9 mouse cellular contexts compared by ENCODE assay signal in the genomic region with DNA sequence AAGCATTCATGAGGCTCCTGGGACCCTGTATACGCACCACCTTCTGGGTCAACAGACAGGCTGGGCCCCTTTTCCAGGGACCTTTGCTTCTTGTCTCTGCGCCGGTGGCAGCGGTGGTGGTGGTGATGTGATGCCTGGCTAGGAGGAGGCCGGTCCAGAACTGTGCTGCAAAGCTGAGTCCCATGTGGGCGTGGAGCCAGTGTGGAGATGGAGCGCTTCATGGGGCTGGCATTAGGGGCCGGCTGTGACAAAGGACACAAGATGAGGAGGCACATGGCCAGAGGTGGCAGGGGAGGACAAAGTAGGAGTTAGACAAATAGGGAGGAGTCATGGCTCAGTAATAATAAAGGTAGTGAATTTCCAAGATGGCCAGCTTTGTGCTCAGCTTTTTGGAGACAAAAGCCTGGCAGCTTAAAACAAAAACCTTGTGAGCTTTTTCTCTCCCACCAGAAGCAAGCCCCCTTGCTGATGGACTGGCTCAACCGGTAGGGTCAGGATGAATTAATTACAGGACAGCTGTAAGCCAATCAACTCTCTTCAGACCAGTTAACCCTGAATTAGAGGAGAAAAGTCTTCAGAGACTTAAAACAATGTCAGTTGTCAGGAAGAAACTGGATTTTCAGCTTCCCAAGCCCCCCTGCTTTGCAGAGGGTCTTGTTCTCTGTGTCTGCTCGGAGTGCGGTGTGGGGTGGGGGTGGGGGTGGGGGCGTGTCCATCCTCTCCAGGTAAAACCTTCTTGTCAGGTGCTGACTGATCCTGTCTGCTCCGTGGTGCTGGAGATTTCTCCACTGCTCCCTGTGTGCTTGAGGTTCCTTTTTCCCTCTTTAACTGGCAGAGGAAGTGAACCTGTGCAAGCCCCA.
DNase-seq lines count a peak whose midpoint lies in the region; ATAC-seq and TF ChIP-seq lines count a peak whose summit lies in the region.
"Had no signal": no experiment of that assay in that cellular context is flagged by ENCODE, and none has a peak within 500 bp of the region (broad histone marks: within the 10 kb centered on the region; RNA-seq: fewer than 3 reads in every experiment).

No protein-coding gene starts in this region.

- H3K4me2 ChIP-seq in lung, postnatal 0 days (replicated peaks; ENCODE audit: low read depth, low read length) = 0 out of 2 replicates have a peak overlapping the region, but pooled peaks have one; percentile 11
- no peak overlapping the region for H3K4me2 ChIP-seq in hindbrain, embryonic 16.5 days (ENCODE audit: low read length)
- H3K4me2 ChIP-seq in neural tube, embryonic 14.5 days (ENCODE audit: low read depth, low read length) = no peak overlapping the region

- no peaks in the 10 kb centered on the region for H3K27me3 ChIP-seq in lung, postnatal 0 days (replicated peaks; ENCODE audit: insufficient read depth, low read length)
- H3K27me3 ChIP-seq in hindbrain, embryonic 16.5 days (replicated peaks; ENCODE audit: control insufficient read depth, insufficient read depth, low read length) = no peaks in the 10 kb centered on the region
- H3K27me3 ChIP-seq in neural tube, embryonic 14.5 days (ENCODE audit: control insufficient read depth, insufficient read depth, low read length) = no peaks in the 10 kb centered on the region

- no peak overlapping the region for H3K4me3 ChIP-seq in lung, postnatal 0 days (ENCODE audit: low read depth, low read length)
- no peak overlapping the region for H3K4me3 ChIP-seq in hindbrain, embryonic 16.5 days (ENCODE audit: low read length)
- no peak overlapping the region for H3K4me3 ChIP-seq in neural tube, embryonic 14.5 days (ENCODE audit: low read depth, low read length)

- H3K4me1 ChIP-seq in lung, postnatal 0 days (ENCODE audit: insufficient read depth, low read depth, low read length) = no peaks in the 10 kb centered on the region
- H3K4me1 ChIP-seq in hindbrain, embryonic 16.5 days (ENCODE audit: control insufficient read depth, insufficient read depth, low read depth, low read length) = no peaks in the 10 kb centered on the region
- no peaks in the 10 kb centered on the region for H3K4me1 ChIP-seq in neural tube, embryonic 14.5 days (ENCODE audit: control insufficient read depth, insufficient read depth, low read length)

- no peaks in the 10 kb centered on the region for H3K9me3 ChIP-seq in lung, postnatal 0 days (ENCODE audit: low read length)
- no peaks in the 10 kb centered on the region for H3K9me3 ChIP-seq in hindbrain, embryonic 16.5 days (ENCODE audit: control insufficient read depth, low read length)
- no peaks in the 10 kb centered on the region for H3K9me3 ChIP-seq in neural tube, embryonic 14.5 days (ENCODE audit: control insufficient read depth, low read length)

- 25% methylated on average over 13 of the region's 13 CpGs for WGBS in lung, postnatal 0 days
- whole genome bisulfite sequencing in hindbrain, embryonic 16.5 days = 29% methylated on average over 13 of the region's 13 CpGs
- WGBS in neural tube, embryonic 14.5 days = 38% methylated on average over 13 of the region's 13 CpGs

- H3K36me3 ChIP-seq in lung, postnatal 0 days (ENCODE audit: insufficient read depth, low read length) = no peaks in the 10 kb centered on the region
- H3K36me3 ChIP-seq in hindbrain, embryonic 16.5 days (ENCODE audit: control insufficient read depth, insufficient read depth, low read length) = peaks cover 23% of the 10 kb centered on the region
- H3K36me3 ChIP-seq in neural tube, embryonic 14.5 days (ENCODE audit: control insufficient read depth, insufficient read depth, low read length) = peaks cover 36% of the 10 kb centered on the region; the same call in 1 of the 2 replicates

- no peak overlapping the region for H3K9ac ChIP-seq in lung, postnatal 0 days (replicated peaks; ENCODE audit: low read depth)
- H3K9ac ChIP-seq in hindbrain, embryonic 16.5 days (ENCODE audit: low read depth, low read length) = no peak overlapping the region
- H3K9ac ChIP-seq in neural tube, embryonic 14.5 days (replicated peaks; ENCODE audit: low read depth, low read length) = no peak overlapping the region

- TF ChIP-seq EP300 in lung, postnatal 0 days (IDR thresholded peaks at IDR 0.05) = no peak

- no peak for TF ChIP-seq CTCF in lung, postnatal 0 days (IDR thresholded peaks at IDR 0.05)

- no peak for ATAC-seq in lung, postnatal 0 days
- peak; percentile 59 for ATAC-seq in hindbrain, embryonic 16.5 days
- peak; percentile 33 for ATAC-seq in neural tube, embryonic 14.5 days (ENCODE audit: low read depth)
- no peak for ATAC-seq in granulocyte monocyte progenitor cell, adult 5-6 weeks (replicated peaks; ENCODE audit: poor library complexity, severe bottlenecking)

- no peak overlapping the region for H3K27ac ChIP-seq in lung, postnatal 0 days (ENCODE audit: low read length)
- no peak overlapping the region for H3K27ac ChIP-seq in hindbrain, embryonic 16.5 days (ENCODE audit: low read depth, low read length)
- no peak overlapping the region for H3K27ac ChIP-seq in neural tube, embryonic 14.5 days (ENCODE audit: low read depth, low read length)

- DNase-seq in cerebellum, postnatal 10 days = peak; percentile 51 to 63
- DNase-seq in cerebellum, adult 11 months = no peak
- DNase-seq in lung, postnatal 0 days (ENCODE audit: low spot score) = no peak
- no peak for DNase-seq in lung, adult 18-20 months
- no peak for DNase-seq in left cerebral cortex, adult 8-10 months (ENCODE audit: low spot score in 2 of 2)
- DNase-seq: heart, postnatal 36 days had no signal

Comparison
In these comparisons a context has a peak if more than half of its experiments do, and no peak if none do; other contexts are left out.
1. DNase-seq: peak in cerebellum, postnatal 10 days (2 of 2); none in cerebellum, adult 11 months (single experiment), lung, postnatal 0 days (single experiment), lung, adult 18-20 months (0 of 2) and left cerebral cortex, adult 8-10 months (0 of 2).
2. ATAC-seq: peak in hindbrain, embryonic 16.5 days (single experiment) and neural tube, embryonic 14.5 days (single experiment); none in lung, postnatal 0 days (single experiment) and granulocyte monocyte progenitor cell, adult 5-6 weeks (single experiment).